Mouse (Mus musculus): Measurements from ENCODE around the gene Itga2.
A peak's percentile ranks its signal among the peaks of the same experiment; 100 is the strongest.

The Itga2 gene

GRCm38 (mm10) chr13:114931775-114932294, at the start of gene Itga2:
Itga2 (minus strand) TSS chr13:114932100.
- peak; percentile 11 for DNase-seq

- no peak for DNase-seq
These were observed 49.0 kb upstream of the Itga2 start for GRCm38 (mm10) chr13:114980831-114981419.

GRCm38 (mm10) chr13:114974484-114975042, 42.7 kb upstream of the Itga2 start:
- DNase-seq = no peak

GRCm38 (mm10) chr13:114971905-114972304, 40.0 kb upstream of the Itga2 start:
- no peak for DNase-seq

- peak; percentile 70 for DNase-seq
These were observed 32.3 kb upstream of the Itga2 start for GRCm38 (mm10) chr13:114964233-114964632.

GRCm38 (mm10) chr13:114954516-114954915, 22.6 kb upstream of the Itga2 start:
- DNase-seq = no peak

- DNase-seq = no peak
These were observed 1.6 kb upstream of the Itga2 start for GRCm38 (mm10) chr13:114933541-114933940.

GRCm38 (mm10) chr13:114930996-114931649, 777 bp downstream of the Itga2 start:
- no peak for DNase-seq

- DNase-seq = no peak
These were observed 7.1 kb downstream of the Itga2 start for GRCm38 (mm10) chr13:114924785-114925184.

GRCm38 (mm10) chr13:114923331-114923730, 8.6 kb downstream of the Itga2 start:
- DNase-seq = no peak

- DNase-seq = no peak
These were observed 16.1 kb downstream of the Itga2 start for GRCm38 (mm10) chr13:114915767-114916166.

GRCm38 (mm10) chr13:114914963-114915362, 16.9 kb downstream of the Itga2 start:
- DNase-seq = no peak

- no peak for DNase-seq
These were observed 17.3 kb downstream of the Itga2 start for GRCm38 (mm10) chr13:114914559-114914958.

GRCm38 (mm10) chr13:114910629-114911028, 21.3 kb downstream of the Itga2 start:
- no peak for DNase-seq

- no peak for DNase-seq
These were observed 22.4 kb downstream of the Itga2 start for GRCm38 (mm10) chr13:114909514-114909913.

- no peak for DNase-seq
These were observed 24.0 kb downstream of the Itga2 start for GRCm38 (mm10) chr13:114907876-114908275.

GRCm38 (mm10) chr13:114896751-114897386, 35.0 kb downstream of the Itga2 start:
- DNase-seq = no peak

- DNase-seq = no peak
These were observed 36.0 kb downstream of the Itga2 start for GRCm38 (mm10) chr13:114895896-114896295.

GRCm38 (mm10) chr13:114894718-114895117, 37.2 kb downstream of the Itga2 start:
- DNase-seq = no peak

GRCm38 (mm10) chr13:114891655-114892054, 40.2 kb downstream of the Itga2 start:
- no peak for DNase-seq

- DNase-seq = no peak
These were observed 44.2 kb downstream of the Itga2 start for GRCm38 (mm10) chr13:114887695-114888094.

- no peak for DNase-seq
These were observed 44.6 kb downstream of the Itga2 start for GRCm38 (mm10) chr13:114887293-114887692.

- DNase-seq = no peak
These were observed 46.7 kb downstream of the Itga2 start for GRCm38 (mm10) chr13:114885171-114885570.

- DNase-seq = no peak
These were observed 53.2 kb downstream of the Itga2 start for GRCm38 (mm10) chr13:114878667-114879066.

Measured in layer of hippocampus, adult 9-11 months (tissue).